Mouse (Mus musculus): ENCODE measurements at regions not wholly inside any gene's neighbourhood (a gene's known extent, or its start where the extent isn't known, plus 50 kb on each side); places are given as distances from the start of the nearest gene placed in this dataset.

- no peak for TF ChIP-seq CTCF (IDR thresholded peaks at IDR 0.05; ENCODE audit: low read depth)
- TF ChIP-seq EP300 (optimal IDR thresholded peaks at IDR 0.05) = no peak
These were observed 74.3 kb downstream of the Gadd45g start for GRCm38 (mm10) chr13:51920511-51921351.
